Mouse (Mus musculus) gastrocnemius, postnatal 36 days (tissue): ENCODE results near the gene Cry2. TPM values are rescaled to one million over a fixed set of nuclear protein-coding genes. Genes with fewer than 3 reads are reported as not detected.
A peak's percentile ranks its signal among the peaks of the same experiment; 100 is the strongest.

ENCODE experiments used
- DNase-seq, 2 experiments: peaks; one replicate each; pipeline ENCODE4 v3.0.0; 2022
- intact Hi-C: fragments of 180-260 bp; cut with DNase I; formaldehyde crosslinking; loops from one replicate; pipeline ENCODE4 v1.15.1; 2025
- total RNA-seq, 2 experiments: library from RNA; stranded (reverse); gene quantifications; 2 replicates each; pipeline ENCODE4 v1.2.3; 2021

Cry2 gene
- total RNA-seq, 2 experiments from 2014 or later: 16.9 to 21.9 TPM

- intact Hi-C loops: no loop called here
- no peak for DNase-seq
Observed at GRCm38 (mm10) chr2:92391703-92392317, 42.0 kb downstream of the Cry2 start.

- intact Hi-C loops: no loop called here
- DNase-seq: no peak
Observed at GRCm38 (mm10) chr2:92391116-92391515, 42.7 kb downstream of the Cry2 start.

DNA sequence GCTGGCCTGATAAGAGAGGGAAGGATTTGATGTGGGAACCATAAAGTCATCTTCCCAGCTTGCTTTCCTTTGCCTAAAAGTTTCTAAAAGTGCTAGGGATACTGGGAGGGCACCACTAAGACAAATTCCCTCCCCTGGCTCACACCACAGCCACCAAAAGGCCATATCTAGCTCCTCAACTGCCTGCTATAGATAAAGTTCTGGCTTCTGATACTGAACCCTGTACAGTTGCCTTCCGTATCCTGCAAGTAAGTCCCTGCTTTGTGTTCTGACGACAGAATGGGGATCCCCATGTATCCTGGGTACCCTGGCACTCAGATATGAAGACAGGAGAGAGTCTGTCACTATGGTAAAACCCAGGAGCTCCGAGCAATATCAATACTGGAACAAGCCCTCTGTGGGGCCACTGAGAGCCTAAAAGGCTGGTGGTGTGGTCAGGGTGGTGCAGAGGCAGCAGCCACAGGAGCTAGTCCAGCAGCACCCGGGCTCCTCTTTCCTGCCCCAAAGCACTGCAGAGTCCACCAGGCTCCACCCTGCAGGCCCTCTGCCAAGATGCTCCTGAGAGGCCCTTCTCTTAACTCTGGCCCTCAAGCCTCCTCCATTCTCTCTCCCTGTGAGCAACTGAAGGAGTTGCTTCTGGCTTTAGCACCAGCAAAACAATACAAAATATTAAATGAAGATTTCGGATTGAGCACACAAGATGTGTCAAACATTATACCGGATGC is 43.5 kb downstream of the Cry2 start:
- DNase-seq: peak in 1 of 2 experiments; percentile 40
- intact Hi-C loops: no loop called here

GRCm38 (mm10) chr2:92389645-92390044 is 44.2 kb downstream of the Cry2 start:
- intact Hi-C loops: no loop called here
- no peak for DNase-seq

DNA sequence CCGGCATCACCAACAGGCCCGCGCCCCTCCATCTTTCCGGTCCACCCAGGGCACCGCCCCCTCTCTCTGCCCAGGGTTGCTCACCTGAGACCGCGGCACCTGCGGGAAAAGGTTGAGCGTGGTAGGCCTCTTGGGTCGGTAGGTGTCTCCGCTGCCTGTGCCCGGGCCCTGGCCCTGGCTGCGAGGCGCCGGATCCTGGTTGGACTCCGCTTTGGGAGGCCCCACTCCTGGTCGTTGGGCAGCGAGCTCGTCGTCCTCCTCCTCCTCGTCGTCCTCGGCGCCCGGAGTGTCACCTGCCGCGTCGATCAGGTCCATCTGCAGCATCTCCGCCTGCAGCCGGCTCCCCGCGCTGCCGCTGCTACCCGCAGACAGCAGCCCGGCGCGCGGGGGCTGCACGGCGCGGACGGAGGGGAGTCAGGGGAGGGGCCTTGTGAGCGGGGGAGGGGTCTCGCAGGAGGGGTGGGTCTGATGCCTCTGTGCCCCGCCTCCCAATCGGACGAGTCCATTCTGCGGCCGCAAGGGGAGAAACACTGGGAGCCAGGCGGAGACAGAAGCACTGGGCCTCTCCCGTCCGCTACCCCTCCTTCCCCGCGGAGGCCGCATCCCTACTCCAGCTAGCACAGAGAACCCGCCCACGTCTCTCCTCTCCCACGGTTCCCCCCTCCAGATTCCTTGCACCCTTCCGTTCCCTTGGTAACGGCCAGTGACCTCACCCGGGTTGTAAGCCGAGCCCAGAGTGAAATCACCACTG is 44.8 kb downstream of the Cry2 start:
- DNase-seq: peak; percentile 69 to 73
- intact Hi-C loops: no loop called here

GRCm38 (mm10) chr2:92388081-92388517 is 45.7 kb downstream of the Cry2 start:
- intact Hi-C loops: no loop called here
- DNase-seq: no peak

- DNase-seq: no peak
- intact Hi-C loops: no loop called here
Observed at GRCm38 (mm10) chr2:92387646-92388045, 46.2 kb downstream of the Cry2 start.

DNA sequence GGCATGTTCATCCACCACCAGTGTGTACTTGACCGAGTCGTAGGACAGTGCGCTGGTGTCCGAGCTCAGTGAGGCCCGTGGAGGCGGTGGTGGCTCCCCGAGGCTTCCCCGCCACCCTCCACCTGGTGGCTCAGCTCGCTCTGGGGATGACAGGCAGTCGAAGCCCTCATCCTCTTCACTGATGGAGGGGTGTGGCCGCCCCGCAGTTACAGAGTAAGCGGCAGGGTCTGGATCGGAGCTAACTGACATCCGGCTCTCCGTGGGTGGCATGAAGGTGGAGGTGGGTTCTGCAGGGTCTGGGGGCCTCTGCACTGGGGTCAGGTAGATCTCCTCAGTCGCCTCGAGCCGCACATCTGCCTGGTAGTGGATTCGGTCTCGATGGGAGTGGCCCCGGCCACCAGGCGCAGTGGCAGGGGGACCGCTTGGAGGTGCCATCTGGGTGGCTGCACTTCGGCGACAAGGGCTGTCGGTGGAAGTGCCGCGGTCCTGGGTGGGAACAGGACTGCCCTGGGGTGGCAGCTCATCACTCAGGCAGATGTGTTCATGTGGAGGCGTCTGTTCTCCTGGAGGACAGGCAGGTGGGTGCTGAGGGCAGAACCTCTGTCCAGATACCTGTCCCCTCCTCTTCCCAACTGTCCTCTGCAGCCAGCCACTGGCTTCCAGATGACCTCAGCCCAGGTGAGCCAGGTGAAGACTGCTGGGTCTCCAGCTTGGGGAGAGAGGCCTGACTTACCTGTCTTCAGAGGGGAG is 46.8 kb downstream of the Cry2 start:
- no peak for DNase-seq
- intact Hi-C loops: no loop called here

GRCm38 (mm10) chr2:92385113-92386051 is 48.5 kb downstream of the Cry2 start:
- intact Hi-C loops: no loop called here
- no peak for DNase-seq

DNA sequence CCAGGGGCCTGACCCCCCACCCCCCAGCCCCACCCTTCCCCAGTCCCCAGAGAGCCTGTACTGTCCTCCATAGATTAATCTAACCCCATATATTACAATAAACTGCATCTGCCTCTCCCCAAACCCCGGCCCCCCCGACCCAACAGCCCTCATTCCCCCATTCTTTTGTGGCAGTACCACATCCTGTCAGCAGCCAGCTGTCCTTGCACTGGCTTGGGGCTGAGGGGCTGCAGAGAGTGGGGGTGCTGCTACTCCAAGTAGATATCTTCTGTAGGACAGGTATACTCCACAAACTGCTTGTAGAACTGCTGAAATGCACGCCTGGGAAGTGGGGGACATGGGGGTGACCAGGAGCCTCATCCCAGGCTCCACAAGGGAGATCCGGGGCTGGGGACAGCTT is 49.7 kb downstream of the Cry2 start:
- intact Hi-C loops: no loop called here
- DNase-seq: no peak

DNA sequence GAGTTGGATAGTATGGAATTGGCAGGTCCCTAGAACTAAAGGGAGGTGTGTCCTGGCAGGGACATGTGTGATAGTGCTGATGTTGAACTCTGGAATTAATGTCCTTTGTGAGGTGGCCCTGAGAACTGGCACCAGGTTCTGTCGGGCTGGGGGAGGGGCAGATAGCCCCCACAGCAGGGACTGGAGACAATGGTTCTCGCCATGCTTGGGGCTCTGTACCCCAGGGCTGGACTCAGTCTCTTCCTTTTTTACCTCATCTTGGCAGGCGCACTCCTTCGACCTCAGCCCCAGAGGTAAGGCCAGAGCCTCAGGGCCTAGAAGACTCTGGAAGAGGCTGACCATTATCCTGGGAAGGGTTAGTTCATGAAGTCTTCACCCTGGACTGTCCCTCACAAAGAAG is 51.1 kb downstream of the Cry2 start:
- intact Hi-C loops: no loop called here
- no peak for DNase-seq

- DNase-seq: no peak
- intact Hi-C loops: no loop called here
Observed at GRCm38 (mm10) chr2:92381901-92382588, 51.8 kb downstream of the Cry2 start, which contains the start of gene 1700029I15Rik. Gene 1700029I15Rik (plus strand): TSS chr2:92382538.

DNA sequence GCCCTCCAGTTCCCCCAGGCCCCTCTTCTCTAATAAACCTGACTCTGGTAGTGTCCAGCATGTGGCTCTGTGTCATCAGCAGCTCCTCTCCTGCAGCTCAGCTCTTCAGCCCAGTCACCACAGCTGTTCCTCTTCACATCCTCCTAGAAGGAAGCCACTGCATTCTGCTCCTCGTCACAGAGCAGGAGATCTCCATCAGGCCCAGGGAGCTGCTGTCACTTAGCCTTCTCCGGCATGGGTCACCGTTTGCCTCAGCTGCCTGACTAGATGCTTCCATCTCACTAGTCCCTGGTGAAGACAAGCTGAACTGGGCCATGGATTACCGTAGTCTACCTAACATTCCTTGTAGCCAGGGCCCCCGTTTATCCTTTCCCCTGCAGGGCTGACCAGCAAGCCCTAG is 52.7 kb downstream of the Cry2 start:
- intact Hi-C loops: no loop called here
- no peak for DNase-seq

GRCm38 (mm10) chr2:92380495-92381050 is 53.3 kb downstream of the Cry2 start:
- no peak for DNase-seq
- intact Hi-C loops: no loop called here

DNA sequence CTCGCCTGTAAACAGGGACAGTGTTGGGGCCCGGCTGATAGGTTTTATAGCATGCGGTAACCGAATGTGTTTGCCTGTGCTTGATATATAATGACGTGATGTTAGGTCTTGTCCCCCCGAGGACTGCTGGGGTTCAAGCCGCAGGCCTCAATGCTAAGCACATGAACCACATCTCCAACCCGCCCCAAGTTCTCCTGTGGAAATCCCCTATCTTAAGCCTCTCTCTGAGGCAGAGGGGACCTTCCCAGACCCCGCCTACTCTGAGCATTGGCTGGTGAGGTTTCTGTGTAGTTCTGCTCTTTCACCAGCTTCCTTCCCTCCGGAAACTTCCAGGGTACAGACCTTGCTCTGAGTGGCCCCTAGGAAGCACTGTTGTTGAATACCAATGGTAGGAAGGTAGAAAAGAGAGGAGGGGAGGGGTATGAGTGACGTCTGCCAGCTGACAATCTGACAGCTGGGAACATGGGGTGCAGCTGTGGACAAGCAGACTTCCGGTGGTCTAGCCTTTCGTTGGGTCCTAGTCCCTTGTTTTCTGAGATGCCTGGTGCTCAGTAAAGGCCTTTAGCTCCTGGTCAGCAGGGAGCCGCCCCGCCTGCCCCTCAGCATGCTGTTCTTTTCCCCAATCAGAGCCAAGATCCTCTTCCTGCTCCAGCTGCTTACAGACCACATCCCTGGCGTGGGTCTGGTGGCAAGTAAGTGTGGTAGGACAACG is 53.9 kb downstream of the Cry2 start:
- DNase-seq: no peak
- intact Hi-C loops: loop anchor here (5.0 kb wide), 1 partner anchor 37 kb away; no protein-coding TSS in a partner anchor

DNA sequence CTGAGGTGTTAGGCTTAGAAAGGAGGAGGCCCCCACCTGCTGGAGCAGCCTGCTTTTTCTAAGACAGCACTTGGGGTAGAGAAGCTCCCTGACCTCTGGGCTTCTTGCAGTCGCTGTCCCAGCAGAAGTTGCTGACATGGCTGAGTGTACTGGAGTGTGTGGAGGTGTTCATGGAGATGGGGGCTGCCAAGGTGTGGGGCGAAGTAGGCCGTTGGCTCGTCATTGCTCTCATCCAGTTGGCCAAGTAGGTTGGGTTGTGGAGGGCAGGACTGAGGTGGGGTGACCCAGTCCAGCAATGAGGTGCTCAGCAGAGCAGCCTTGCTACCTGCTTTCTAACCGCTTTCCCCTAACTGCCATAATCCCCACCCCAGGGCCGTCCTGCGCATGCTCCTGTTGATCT is 56.5 kb downstream of the Cry2 start:
- intact Hi-C loops: loop anchor here (5.0 kb wide), 1 partner anchor 40 kb away; no protein-coding TSS in a partner anchor
- no peak for DNase-seq

GRCm38 (mm10) chr2:92376300-92376699 is 57.5 kb downstream of the Cry2 start:
- DNase-seq: no peak
- intact Hi-C loops: loop anchor here (5.0 kb wide), 1 partner anchor 41 kb away; no protein-coding TSS in a partner anchor

DNA sequence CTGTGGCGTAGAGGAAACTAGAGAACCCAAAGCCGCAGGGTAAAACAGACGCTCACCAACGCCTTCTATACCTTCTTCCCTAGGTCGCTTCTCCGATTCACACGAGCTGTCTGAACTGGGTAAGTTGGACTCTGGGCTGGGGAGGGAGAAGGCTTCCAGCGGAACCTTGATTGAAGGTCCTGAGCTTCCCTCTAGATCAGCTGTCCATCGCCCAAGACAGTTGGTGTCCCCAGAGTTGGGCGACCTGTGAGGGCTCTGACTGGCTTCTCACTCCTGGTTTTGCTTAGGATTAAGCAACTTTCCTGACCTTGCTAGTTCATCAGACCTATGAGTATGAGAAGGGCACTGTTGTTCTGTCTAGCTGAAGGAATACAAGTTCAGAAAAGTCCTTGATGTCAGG is 58.1 kb downstream of the Cry2 start:
- DNase-seq: no peak
- intact Hi-C loops: loop anchor here (2.0 to 5.0 kb wide), 2 partner anchors 42 to 57 kb away; no protein-coding TSS in a partner anchor
